Mouse (Mus musculus): Measurements from ENCODE around the gene Ptgis. TPM values are rescaled to one million over a fixed set of nuclear protein-coding genes. Genes with fewer than 3 reads are reported as not detected.

Gene Ptgis
- polyA plus RNA-seq, 1 experiment from 2014 or later: 12.0 TPM

- Histone ChIP-seq H3K4me2 (ENCODE audit: low read depth, low read length) (no peak overlapping the region), H3K27me3 (replicated peaks; ENCODE audit: control insufficient read depth, insufficient read depth, low read length) (no peaks in the 10 kb centered on the region), H3K9me3 (ENCODE audit: control insufficient read depth, low read length) (no peaks in the 10 kb centered on the region; the same call in 1 of the 2 replicates), H3K27ac (ENCODE audit: low read length) (no peak overlapping the region), H3K4me1 (ENCODE audit: control insufficient read depth, insufficient read depth, low read length) (no peaks in the 10 kb centered on the region), H3K9ac (ENCODE audit: low read depth, low read length) (no peak overlapping the region), H3K4me3 (ENCODE audit: low read length) (no peak overlapping the region), H3K36me3 (ENCODE audit: control insufficient read depth, insufficient read depth, low read length) (no peaks in the 10 kb centered on the region)
- no peak for ATAC-seq
- WGBS: 59% methylated on average over 10 of the region's 10 CpGs
Observed at GRCm38 (mm10) chr2:167177231-167177641, 63.2 kb downstream of the Ptgis start.

- no peak overlapping the region for H3K9ac ChIP-seq (ENCODE audit: low read depth, low read length)
- no peak overlapping the region for H3K4me3 ChIP-seq (ENCODE audit: low read length)
- WGBS: 86% methylated on average over 6 of the region's 6 CpGs
- no peaks in the 10 kb centered on the region; the same call in 1 of the 2 replicates for H3K9me3 ChIP-seq (ENCODE audit: control insufficient read depth, low read length)
- no peak for ATAC-seq
- H3K36me3 ChIP-seq (ENCODE audit: control insufficient read depth, insufficient read depth, low read length): no peaks in the 10 kb centered on the region
- no peaks in the 10 kb centered on the region for H3K27me3 ChIP-seq (replicated peaks; ENCODE audit: control insufficient read depth, insufficient read depth, low read length)
- H3K4me2 ChIP-seq (ENCODE audit: low read depth, low read length): no peak overlapping the region
- no peaks in the 10 kb centered on the region for H3K4me1 ChIP-seq (ENCODE audit: control insufficient read depth, insufficient read depth, low read length)
- H3K27ac ChIP-seq (ENCODE audit: low read length): no peak overlapping the region
Observed at GRCm38 (mm10) chr2:167175284-167175683, 65.1 kb downstream of the Ptgis start.

- no peaks in the 10 kb centered on the region for H3K27me3 ChIP-seq (replicated peaks; ENCODE audit: control insufficient read depth, insufficient read depth, low read length)
- 72% methylated on average over 5 of the region's 5 CpGs for WGBS
- no peak overlapping the region for H3K4me2 ChIP-seq (ENCODE audit: low read depth, low read length)
- H3K9me3 ChIP-seq (ENCODE audit: control insufficient read depth, low read length): no peaks in the 10 kb centered on the region; the same call in 1 of the 2 replicates
- peak; percentile 76 for ATAC-seq
- peak overlapping the region; percentile 68 for H3K27ac ChIP-seq (ENCODE audit: low read length)
- no peak overlapping the region for H3K9ac ChIP-seq (ENCODE audit: low read depth, low read length)
- no peaks in the 10 kb centered on the region for H3K36me3 ChIP-seq (ENCODE audit: control insufficient read depth, insufficient read depth, low read length)
- H3K4me1 ChIP-seq (ENCODE audit: control insufficient read depth, insufficient read depth, low read length): peaks cover 5% of the 10 kb centered on the region; the same call in 1 of the 2 replicates
- H3K4me3 ChIP-seq (ENCODE audit: low read length): no peak overlapping the region
Observed at GRCm38 (mm10) chr2:167173051-167173875, 67.1 kb downstream of the Ptgis start.

GRCm38 (mm10) chr2:167167515-167168212 is 72.7 kb downstream of the Ptgis start:
- H3K27ac ChIP-seq (ENCODE audit: low read length): no peak overlapping the region
- H3K4me3 ChIP-seq (ENCODE audit: low read length): no peak overlapping the region
- peak; percentile 68; the same call in 1 of the 2 replicates for ATAC-seq
- peaks cover 18% of the 10 kb centered on the region; the same call in 1 of the 2 replicates for H3K4me1 ChIP-seq (ENCODE audit: control insufficient read depth, insufficient read depth, low read length)
- 42% methylated on average over 11 of the region's 11 CpGs for WGBS
- H3K9ac ChIP-seq (ENCODE audit: low read depth, low read length): no peak overlapping the region
- no peaks in the 10 kb centered on the region; the same call in 1 of the 2 replicates for H3K9me3 ChIP-seq (ENCODE audit: control insufficient read depth, low read length)
- H3K36me3 ChIP-seq (ENCODE audit: control insufficient read depth, insufficient read depth, low read length): no peaks in the 10 kb centered on the region
- H3K27me3 ChIP-seq (replicated peaks; ENCODE audit: control insufficient read depth, insufficient read depth, low read length): no peaks in the 10 kb centered on the region
- H3K4me2 ChIP-seq (ENCODE audit: low read depth, low read length): no peak overlapping the region

- H3K36me3 ChIP-seq (ENCODE audit: control insufficient read depth, insufficient read depth, low read length): no peaks in the 10 kb centered on the region
- no peak overlapping the region for H3K27ac ChIP-seq (ENCODE audit: low read length)
- ATAC-seq: no peak
- H3K4me2 ChIP-seq (ENCODE audit: low read depth, low read length): no peak overlapping the region
- H3K27me3 ChIP-seq (replicated peaks; ENCODE audit: control insufficient read depth, insufficient read depth, low read length): no peaks in the 10 kb centered on the region
- no peak overlapping the region for H3K9ac ChIP-seq (ENCODE audit: low read depth, low read length)
- peaks cover 16% of the 10 kb centered on the region; the same call in 1 of the 2 replicates for H3K4me1 ChIP-seq (ENCODE audit: control insufficient read depth, insufficient read depth, low read length)
- H3K4me3 ChIP-seq (ENCODE audit: low read length): no peak overlapping the region
- no peaks in the 10 kb centered on the region for H3K9me3 ChIP-seq (ENCODE audit: control insufficient read depth, low read length)
- 70% methylated on average over 9 of the region's 9 CpGs for WGBS
Observed at GRCm38 (mm10) chr2:167163600-167163999, 76.8 kb downstream of the Ptgis start.

- Histone ChIP-seq H3K36me3 (ENCODE audit: control insufficient read depth, insufficient read depth, low read length) (no peaks in the 10 kb centered on the region), H3K4me2 (ENCODE audit: low read depth, low read length) (no peak overlapping the region), H3K27me3 (replicated peaks; ENCODE audit: control insufficient read depth, insufficient read depth, low read length) (no peaks in the 10 kb centered on the region), H3K27ac (ENCODE audit: low read length) (no peak overlapping the region), H3K4me1 (ENCODE audit: control insufficient read depth, insufficient read depth, low read length) (peaks cover 11% of the 10 kb centered on the region; the same call in 1 of the 2 replicates), H3K4me3 (ENCODE audit: low read length) (no peak overlapping the region), H3K9ac (ENCODE audit: low read depth, low read length) (no peak overlapping the region), H3K9me3 (ENCODE audit: control insufficient read depth, low read length) (no peaks in the 10 kb centered on the region)
- no peak for ATAC-seq
- 92% methylated on average over 10 of the region's 10 CpGs for WGBS
Observed at GRCm38 (mm10) chr2:167163134-167163533, 77.3 kb downstream of the Ptgis start.

- peaks cover 11% of the 10 kb centered on the region; the same call in 1 of the 2 replicates for H3K4me1 ChIP-seq (ENCODE audit: control insufficient read depth, insufficient read depth, low read length)
- H3K36me3 ChIP-seq (ENCODE audit: control insufficient read depth, insufficient read depth, low read length): no peaks in the 10 kb centered on the region
- H3K4me3 ChIP-seq (ENCODE audit: low read length): no peak overlapping the region
- no peak for ATAC-seq
- H3K27ac ChIP-seq (ENCODE audit: low read length): no peak overlapping the region
- H3K4me2 ChIP-seq (ENCODE audit: low read depth, low read length): no peak overlapping the region
- H3K9ac ChIP-seq (ENCODE audit: low read depth, low read length): no peak overlapping the region
- WGBS: 59% methylated on average over 10 of the region's 10 CpGs
- no peaks in the 10 kb centered on the region for H3K27me3 ChIP-seq (replicated peaks; ENCODE audit: control insufficient read depth, insufficient read depth, low read length)
- H3K9me3 ChIP-seq (ENCODE audit: control insufficient read depth, low read length): no peaks in the 10 kb centered on the region
Observed at GRCm38 (mm10) chr2:167162516-167163021, 77.8 kb downstream of the Ptgis start.

- no peaks in the 10 kb centered on the region for H3K9me3 ChIP-seq (ENCODE audit: control insufficient read depth, low read length)
- no peak overlapping the region for H3K4me3 ChIP-seq (ENCODE audit: low read length)
- no peak overlapping the region for H3K9ac ChIP-seq (ENCODE audit: low read depth, low read length)
- H3K4me1 ChIP-seq (ENCODE audit: control insufficient read depth, insufficient read depth, low read length): peaks cover 12% of the 10 kb centered on the region; the same call in 1 of the 2 replicates
- WGBS: 92% methylated on average over 4 of the region's 4 CpGs
- no peak for ATAC-seq
- H3K36me3 ChIP-seq (ENCODE audit: control insufficient read depth, insufficient read depth, low read length): no peaks in the 10 kb centered on the region
- H3K27me3 ChIP-seq (replicated peaks; ENCODE audit: control insufficient read depth, insufficient read depth, low read length): no peaks in the 10 kb centered on the region
- H3K27ac ChIP-seq (ENCODE audit: low read length): no peak overlapping the region
- no peak overlapping the region for H3K4me2 ChIP-seq (ENCODE audit: low read depth, low read length)
Observed at GRCm38 (mm10) chr2:167159721-167160120, 80.7 kb downstream of the Ptgis start.

GRCm38 (mm10) chr2:167158780-167159179 is 81.6 kb downstream of the Ptgis start:
- no peak overlapping the region for H3K4me2 ChIP-seq (ENCODE audit: low read depth, low read length)
- H3K9me3 ChIP-seq (ENCODE audit: control insufficient read depth, low read length): no peaks in the 10 kb centered on the region
- no peak overlapping the region for H3K9ac ChIP-seq (ENCODE audit: low read depth, low read length)
- H3K27ac ChIP-seq (ENCODE audit: low read length): no peak overlapping the region
- 0 out of 2 replicates have a peak, but pooled peaks cover 7% of the 10 kb centered on the region for H3K4me1 ChIP-seq (ENCODE audit: control insufficient read depth, insufficient read depth, low read length)
- no peak overlapping the region for H3K4me3 ChIP-seq (ENCODE audit: low read length)
- WGBS: 76% methylated on average over 5 of the region's 5 CpGs
- ATAC-seq: no peak
- H3K36me3 ChIP-seq (ENCODE audit: control insufficient read depth, insufficient read depth, low read length): no peaks in the 10 kb centered on the region
- no peaks in the 10 kb centered on the region for H3K27me3 ChIP-seq (replicated peaks; ENCODE audit: control insufficient read depth, insufficient read depth, low read length)

All from intestine, embryonic 16.5 days (tissue).